Mouse (Mus musculus): ENCODE measurements at regions not wholly inside any gene's neighbourhood (a gene's known extent, or its start where the extent isn't known, plus 50 kb on each side); places are given as distances from the start of the nearest gene placed in this dataset.

- no peak for DNase-seq (ENCODE audit: low read depth)
These were observed 54.9 kb downstream of the Cbln1 start for GRCm38 (mm10) chr8:87417466-87417865.

- DNase-seq (ENCODE audit: low read depth): no peak
These were observed 57.3 kb downstream of the Cbln1 start for GRCm38 (mm10) chr8:87415051-87415630.

- DNase-seq (ENCODE audit: low read depth): no peak
These were observed 83.4 kb downstream of the Cbln1 start for GRCm38 (mm10) chr8:87389016-87389415.

GRCm38 (mm10) chr8:87383527-87384206, 88.7 kb downstream of the Cbln1 start:
- DNase-seq (ENCODE audit: low read depth): no peak

- DNase-seq (ENCODE audit: low read depth): no peak
These were observed 90.1 kb downstream of the Cbln1 start for GRCm38 (mm10) chr8:87382311-87382710.

- DNase-seq (ENCODE audit: low read depth): no peak
These were observed 91.6 kb downstream of the Cbln1 start for GRCm38 (mm10) chr8:87380791-87381190.

- no peak for DNase-seq (ENCODE audit: low read depth)
These were observed 93.1 kb downstream of the Cbln1 start for GRCm38 (mm10) chr8:87379296-87379695.

- DNase-seq (ENCODE audit: low read depth): no peak
These were observed 98.4 kb downstream of the Cbln1 start for GRCm38 (mm10) chr8:87374044-87374443.

- no peak for DNase-seq (ENCODE audit: low read depth)
These were observed 98.9 kb downstream of the Cbln1 start for GRCm38 (mm10) chr8:87373535-87373934.

- DNase-seq (ENCODE audit: low read depth): no peak
These were observed 100.3 kb downstream of the Cbln1 start for GRCm38 (mm10) chr8:87372061-87372460.

- no peak for DNase-seq (ENCODE audit: low read depth)
These were observed 102.2 kb downstream of the Cbln1 start for GRCm38 (mm10) chr8:87370194-87370593.

GRCm38 (mm10) chr8:87350471-87350870, 121.9 kb downstream of the Cbln1 start:
- DNase-seq (ENCODE audit: low read depth): no peak

GRCm38 (mm10) chr8:87349781-87350181, 122.6 kb downstream of the Cbln1 start:
- DNase-seq (ENCODE audit: low read depth): peak; percentile 46

GRCm38 (mm10) chr8:87329371-87329770, 143.0 kb downstream of the Cbln1 start:
- no peak for DNase-seq (ENCODE audit: low read depth)

- no peak for DNase-seq (ENCODE audit: low read depth)
These were observed 157.8 kb downstream of the Cbln1 start for GRCm38 (mm10) chr8:87314570-87314969.

- no peak for DNase-seq (ENCODE audit: low read depth)
These were observed 161.1 kb downstream of the Cbln1 start for GRCm38 (mm10) chr8:87311282-87311681.

- DNase-seq (ENCODE audit: low read depth): no peak
These were observed 164.1 kb downstream of the Cbln1 start for GRCm38 (mm10) chr8:87308311-87308710.

- DNase-seq (ENCODE audit: low read depth): no peak
These were observed 167.4 kb downstream of the Cbln1 start for GRCm38 (mm10) chr8:87305001-87305400.

GRCm38 (mm10) chr8:87303522-87303921, 168.9 kb downstream of the Cbln1 start:
- no peak for DNase-seq (ENCODE audit: low read depth)

- no peak for DNase-seq (ENCODE audit: low read depth)
These were observed 174.6 kb downstream of the Cbln1 start for GRCm38 (mm10) chr8:87297761-87298160.

- no peak for DNase-seq (ENCODE audit: low read depth)
These were observed 175.1 kb downstream of the Cbln1 start for GRCm38 (mm10) chr8:87297331-87297730.

GRCm38 (mm10) chr8:87286059-87286458, 186.3 kb downstream of the Cbln1 start:
- no peak for DNase-seq (ENCODE audit: low read depth)

- no peak for DNase-seq (ENCODE audit: low read depth)
These were observed 188.1 kb downstream of the Cbln1 start for GRCm38 (mm10) chr8:87284356-87284755.

- no peak for DNase-seq (ENCODE audit: low read depth)
These were observed 189.9 kb downstream of the Cbln1 start for GRCm38 (mm10) chr8:87282511-87282910.
